Mouse (Mus musculus): ENCODE results near the gene Kcnip2. TPM values are rescaled to one million over a fixed set of nuclear protein-coding genes. Genes with fewer than 3 reads are reported as not detected.

The Kcnip2 gene
- total RNA-seq, 2 experiments from 2014 or later = 205 to 217 TPM

DNA sequence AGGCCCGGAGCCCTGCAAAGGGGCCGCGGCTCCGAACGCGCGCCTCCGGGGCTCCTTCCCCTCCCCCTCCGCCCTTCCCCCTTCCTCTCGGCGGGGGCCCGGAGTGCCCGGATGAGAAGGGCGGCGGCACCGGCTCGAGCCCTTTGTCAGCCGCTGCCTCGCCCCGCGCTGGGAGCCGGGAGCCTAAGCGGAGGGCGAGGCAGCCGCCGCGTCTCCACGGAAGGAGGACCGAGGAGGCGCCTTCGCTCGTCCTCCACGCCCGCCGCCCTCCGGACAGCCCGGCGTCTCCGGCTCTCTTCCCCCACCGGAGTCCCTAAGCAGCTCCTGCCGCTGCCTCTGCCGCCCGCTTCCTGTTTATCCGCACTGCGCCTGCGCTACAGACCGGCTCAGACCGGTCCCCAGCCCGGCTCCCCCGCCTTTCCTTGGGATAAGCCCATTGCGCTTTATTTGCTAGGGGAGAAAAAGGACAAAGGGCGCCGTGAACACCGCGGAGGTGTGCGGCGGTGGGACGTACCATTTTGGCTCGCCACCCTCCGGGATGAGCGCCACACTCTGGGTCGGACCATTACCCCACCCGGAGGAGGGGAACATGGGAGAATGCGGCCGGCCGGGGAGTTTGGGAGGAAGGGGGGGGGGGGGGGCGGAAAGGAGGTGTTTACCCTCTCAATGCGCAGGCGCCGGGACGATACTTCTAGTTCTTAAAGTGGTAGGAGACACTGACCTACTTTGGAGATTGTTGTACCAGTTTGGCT lies 32.5 kb downstream of the Kcnip2 start, which contains the start of gene Mgea5:
Gene Mgea5, minus strand, starts transcription at position 657 of the 752 bp plus-strand sequence.
- intact Hi-C loops (cut with DNase I) = loop anchor here (2.0 kb wide), 1 partner anchor 35 kb away; the partner anchor contains the start of gene Npm3
- peak; percentile 98 for DNase-seq (ENCODE audit: low spot score)

DNA sequence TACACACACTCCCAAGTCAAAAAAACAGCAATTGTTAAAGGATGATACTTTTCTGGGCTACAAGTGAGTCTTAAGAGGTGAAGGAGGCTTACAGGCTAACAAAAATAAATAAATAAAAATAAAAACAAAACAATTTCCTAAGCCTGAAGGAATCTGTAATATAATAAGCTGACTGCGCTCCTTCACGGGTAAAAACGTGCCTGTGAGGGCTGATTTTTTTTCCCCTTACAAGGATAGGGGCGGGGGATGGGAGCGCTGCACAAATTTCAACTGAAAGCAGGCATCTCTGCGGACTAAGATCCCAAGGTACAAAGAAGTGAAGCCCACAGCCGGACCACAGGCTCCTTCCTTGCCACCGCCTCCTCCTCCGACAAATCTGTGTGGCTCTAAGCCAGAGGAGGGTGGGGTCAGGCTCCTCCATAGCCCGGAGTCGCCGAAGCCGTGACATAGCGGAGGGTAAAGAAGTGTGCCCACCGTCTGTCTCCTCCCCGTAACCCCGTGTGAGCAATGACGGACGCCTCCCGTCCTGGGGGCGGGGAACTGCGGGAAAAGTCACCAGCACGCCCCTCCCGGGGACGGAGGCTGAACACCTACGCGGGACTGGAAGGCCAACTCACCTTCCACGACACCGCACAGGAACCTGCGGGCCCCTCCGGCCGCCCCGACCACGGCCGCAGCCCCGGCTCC lies 33.4 kb downstream of the Kcnip2 start:
- peak; percentile 59 for DNase-seq (ENCODE audit: low spot score)
- intact Hi-C loops (cut with DNase I) = loop anchor here (2.0 kb wide), 1 partner anchor 34 kb away; the partner anchor contains the start of gene Npm3

DNA sequence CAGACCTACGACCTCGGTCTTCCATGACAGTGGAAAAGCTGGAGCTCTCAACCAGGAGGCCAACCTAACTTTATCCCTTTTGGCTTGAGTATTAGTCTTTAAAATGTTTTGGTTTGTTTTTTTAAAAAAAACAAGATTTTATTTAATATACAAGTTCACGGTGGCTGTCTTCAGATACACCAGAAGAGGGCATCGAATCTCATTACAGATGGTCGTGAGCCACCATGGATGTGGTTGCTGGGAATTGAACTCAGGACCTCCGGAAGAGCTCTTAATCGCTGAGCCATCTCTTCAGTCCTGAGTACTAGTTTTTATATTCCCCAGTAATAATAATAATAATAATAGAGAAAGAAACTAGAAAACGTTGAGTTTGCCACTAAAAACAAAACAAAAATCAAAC lies 34.2 kb downstream of the Kcnip2 start:
- intact Hi-C loops (cut with DNase I) = loop anchor here (2.0 kb wide), 1 partner anchor 33 kb away; the partner anchor contains the start of gene Npm3
- DNase-seq (ENCODE audit: low spot score) = no peak

DNA sequence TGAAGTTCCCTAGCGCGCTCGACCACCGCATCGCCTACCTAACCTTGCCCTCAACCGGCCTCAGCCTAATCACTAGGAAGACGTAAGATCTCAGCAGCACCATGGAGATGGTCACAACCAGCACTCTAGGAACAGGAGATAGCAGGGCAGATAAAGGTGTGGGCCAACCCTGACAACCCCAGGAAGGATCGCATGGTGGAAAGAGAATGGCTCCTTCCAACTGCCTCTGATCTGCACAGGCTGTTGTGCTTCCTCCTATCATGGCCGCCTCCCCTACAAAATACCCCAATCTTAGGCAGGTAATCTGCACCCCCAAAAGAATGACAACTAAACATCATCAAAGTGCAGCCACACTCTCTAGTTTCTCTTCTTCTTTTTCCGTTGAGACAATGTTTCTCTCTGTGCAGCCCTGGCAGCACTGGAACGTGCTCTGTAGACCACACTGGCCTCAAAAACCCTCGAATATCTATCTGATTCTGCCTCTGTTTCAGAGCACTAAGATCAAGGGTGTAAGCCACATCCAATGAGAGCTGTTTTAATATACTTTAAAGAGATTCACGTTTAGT lies 35.4 kb downstream of the Kcnip2 start:
- intact Hi-C loops (cut with DNase I) = no loop called here
- DNase-seq (ENCODE audit: low spot score) = no peak

DNA sequence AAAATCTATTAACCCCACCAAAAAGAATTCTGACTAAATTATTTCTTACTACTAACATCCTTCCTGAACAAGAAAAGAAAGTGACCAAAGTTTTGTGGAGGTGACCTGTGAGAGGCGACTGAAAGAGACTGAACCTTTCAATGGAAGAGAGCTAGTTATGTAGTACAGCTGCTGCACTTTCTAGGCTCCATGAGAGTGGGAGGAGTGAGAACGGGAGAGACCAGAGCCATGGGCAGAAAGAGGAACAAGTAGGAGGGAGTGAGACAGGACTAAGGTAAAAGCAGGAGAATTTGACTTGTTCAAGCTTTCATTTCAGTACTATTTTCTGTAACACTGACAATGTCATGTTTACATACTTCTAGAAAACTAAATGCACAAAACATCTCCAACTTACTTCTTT lies 40.4 kb downstream of the Kcnip2 start:
- DNase-seq (ENCODE audit: low spot score) = no peak
- intact Hi-C loops (cut with DNase I) = no loop called here

DNA sequence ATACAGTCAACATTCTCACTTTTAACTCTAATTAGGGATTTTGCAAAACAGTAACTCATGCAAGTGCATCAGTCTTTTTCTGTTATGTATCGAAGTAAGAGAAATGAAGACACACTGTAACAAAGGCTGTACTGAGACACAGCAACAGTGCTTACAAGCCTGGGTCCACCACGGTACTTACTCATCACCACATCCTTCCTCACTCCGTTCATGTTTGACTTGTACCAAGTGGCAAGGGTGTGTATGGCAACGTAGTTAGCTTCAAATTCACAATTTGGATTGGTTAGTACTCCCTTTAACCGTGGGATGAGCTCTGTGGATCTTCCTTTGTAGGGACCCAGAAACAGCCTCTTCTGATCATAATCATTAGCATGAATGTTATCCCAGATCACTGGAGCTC lies 44.4 kb downstream of the Kcnip2 start:
- DNase-seq (ENCODE audit: low spot score) = no peak
- intact Hi-C loops (cut with DNase I) = no loop called here

DNA sequence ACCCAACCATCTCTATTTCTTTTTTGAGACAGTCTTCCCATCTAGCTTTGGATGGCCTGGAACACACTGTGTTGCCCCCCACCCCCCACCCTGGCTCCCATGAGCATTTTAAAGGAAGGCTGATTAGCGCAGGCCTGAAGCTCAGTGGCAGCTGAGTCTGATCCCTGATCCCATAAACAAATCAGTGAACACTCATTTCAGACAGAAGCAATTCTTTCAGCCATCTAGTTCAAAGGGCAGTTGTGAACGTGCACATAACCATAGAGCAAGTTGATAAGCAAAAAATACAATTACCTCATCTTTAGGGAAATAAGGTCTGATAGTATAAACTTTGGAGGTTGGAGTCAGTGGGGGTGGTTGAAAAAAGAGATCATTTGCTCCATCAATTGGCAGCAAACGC lies 55.1 kb downstream of the Kcnip2 start:
- intact Hi-C loops (cut with DNase I) = no loop called here
- DNase-seq (ENCODE audit: low spot score) = no peak

DNA sequence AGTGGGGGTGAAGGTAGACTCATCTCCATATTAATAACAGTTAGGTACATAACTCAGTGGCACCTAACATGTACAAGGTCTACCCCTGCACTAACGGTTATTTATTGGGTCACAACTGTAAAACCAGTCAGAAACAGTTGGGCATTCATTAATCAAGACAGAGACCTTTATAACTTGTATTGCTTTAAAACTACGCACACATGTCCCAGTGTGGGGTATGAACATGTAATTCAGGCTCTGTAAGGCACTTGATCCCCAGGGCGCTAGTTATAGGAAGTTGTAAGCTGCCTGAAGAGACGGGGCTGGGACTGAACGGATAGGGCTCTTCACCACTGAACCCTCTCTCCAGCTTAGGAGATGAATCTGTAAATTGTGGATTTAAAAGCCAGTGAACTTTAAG lies 57.2 kb downstream of the Kcnip2 start:
- intact Hi-C loops (cut with DNase I) = no loop called here
- no peak for DNase-seq (ENCODE audit: low spot score)

DNA sequence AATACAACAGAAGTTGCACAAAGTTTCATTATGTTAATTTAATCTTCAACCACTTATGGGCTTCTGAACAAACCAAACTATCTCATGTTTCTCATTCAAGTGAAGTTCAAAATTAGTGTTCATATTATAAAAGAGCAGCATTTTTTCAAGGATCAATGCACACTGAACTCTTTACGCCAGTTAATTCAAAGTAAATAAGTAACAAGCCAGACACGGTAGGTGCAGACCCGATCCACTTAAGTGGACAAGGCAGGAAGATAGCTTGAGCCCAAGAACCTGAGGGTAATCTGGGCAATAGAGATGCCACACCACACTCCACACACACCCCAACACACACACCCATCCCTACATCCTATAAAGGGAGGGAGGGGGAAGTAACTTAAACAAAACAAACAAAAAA lies 62.3 kb downstream of the Kcnip2 start:
- intact Hi-C loops (cut with DNase I) = no loop called here
- no peak for DNase-seq (ENCODE audit: low spot score)

DNA sequence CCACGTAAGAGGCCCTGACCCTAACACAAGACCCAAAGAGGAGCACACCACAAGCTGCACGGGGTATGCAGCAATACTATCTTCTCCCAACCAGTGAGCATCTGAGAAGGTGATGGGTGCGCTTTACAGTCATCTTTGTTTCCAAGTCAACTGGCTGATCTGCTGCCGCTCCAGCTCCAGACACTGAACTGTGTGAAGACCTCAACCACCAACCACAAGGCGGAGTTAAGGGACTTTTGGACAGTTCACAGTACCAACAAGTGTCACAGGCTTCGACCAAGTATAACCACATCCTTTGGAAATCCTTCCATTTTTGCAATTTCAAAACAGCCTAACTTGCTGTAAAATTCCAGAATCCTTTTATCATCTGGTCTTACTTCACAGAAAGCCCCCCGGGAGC lies 64.0 kb downstream of the Kcnip2 start:
- intact Hi-C loops (cut with DNase I) = no loop called here
- no peak for DNase-seq (ENCODE audit: low spot score)

DNA sequence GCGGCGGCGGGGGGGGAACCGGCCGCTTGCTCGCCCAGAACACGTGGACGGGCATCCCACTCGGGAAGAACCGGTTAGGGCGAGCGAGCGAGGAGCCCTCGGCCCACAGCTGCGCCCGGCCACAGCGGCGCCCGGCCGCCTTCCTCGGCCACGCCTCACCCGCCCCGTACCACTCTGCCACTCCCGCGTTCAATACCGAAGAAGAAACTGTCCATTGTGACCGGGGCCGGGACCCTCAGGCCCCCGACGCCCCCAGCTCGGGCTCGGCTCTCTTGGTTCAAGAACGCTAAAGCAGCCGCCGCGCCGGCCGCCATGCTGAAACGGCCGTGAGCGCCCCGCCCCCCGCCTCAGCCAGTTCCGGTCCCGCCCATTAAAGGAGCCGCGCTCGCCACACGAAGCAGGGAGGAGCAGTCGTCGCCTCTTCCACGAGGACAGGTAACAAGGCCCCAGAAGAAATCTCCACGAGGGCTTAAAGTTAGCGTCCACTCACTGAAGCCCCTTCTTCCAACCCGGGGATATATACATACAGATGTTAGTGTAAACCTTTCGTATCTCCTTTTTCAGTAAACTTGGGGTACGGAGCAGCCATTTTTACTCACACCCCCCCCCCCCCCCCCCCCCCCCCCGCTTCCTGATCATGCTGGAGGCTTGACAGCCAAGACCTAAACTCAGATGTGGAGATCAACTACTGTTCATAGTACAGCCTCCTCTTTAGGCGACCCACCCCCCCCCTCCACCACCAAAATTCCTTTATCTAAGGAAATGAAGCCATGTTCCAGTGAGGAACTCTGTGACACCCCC lies 66.4 kb downstream of the Kcnip2 start, which contains the start of gene Npm3:
Gene Npm3, minus strand, starts transcription at position 349 of the 801 bp plus-strand sequence.
- DNase-seq (ENCODE audit: low spot score) = peak; percentile 56
- intact Hi-C loops (cut with DNase I) = loop anchor here (2.0 to 5.0 kb wide), 2 partner anchors 33 to 527 kb away; partner anchors contain the start of gene Mgea5

DNA sequence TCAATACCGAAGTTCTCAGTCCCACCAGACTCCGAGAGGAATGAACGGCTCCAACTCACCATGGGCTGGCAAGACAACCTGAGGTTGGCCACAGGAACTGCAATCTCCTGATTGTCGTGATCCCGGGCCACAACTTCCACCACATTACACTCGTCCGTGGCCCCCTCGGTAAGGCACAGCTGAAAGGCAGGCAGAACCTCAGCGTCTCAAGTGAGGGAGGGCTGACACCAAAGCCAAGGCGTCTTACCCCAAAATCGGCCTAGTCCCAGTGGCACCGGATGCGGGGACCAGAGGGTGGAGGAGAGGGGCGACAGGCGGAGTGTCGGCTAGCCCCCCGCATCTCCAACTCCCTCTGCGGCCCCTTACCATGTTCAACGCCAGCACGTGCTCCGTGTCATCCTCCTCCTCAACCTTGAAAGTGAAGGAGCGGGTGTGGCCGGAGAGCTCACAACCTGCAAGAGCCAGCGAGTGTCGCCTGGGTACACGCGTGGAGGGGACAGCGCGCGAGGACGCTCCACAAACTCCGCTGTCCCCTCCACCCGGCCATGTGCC lies 67.1 kb downstream of the Kcnip2 start:
- intact Hi-C loops (cut with DNase I) = loop anchor here (2.0 to 5.0 kb wide), 2 partner anchors 34 to 526 kb away; partner anchors contain the start of gene Mgea5
- no peak for DNase-seq (ENCODE audit: low spot score)

DNA sequence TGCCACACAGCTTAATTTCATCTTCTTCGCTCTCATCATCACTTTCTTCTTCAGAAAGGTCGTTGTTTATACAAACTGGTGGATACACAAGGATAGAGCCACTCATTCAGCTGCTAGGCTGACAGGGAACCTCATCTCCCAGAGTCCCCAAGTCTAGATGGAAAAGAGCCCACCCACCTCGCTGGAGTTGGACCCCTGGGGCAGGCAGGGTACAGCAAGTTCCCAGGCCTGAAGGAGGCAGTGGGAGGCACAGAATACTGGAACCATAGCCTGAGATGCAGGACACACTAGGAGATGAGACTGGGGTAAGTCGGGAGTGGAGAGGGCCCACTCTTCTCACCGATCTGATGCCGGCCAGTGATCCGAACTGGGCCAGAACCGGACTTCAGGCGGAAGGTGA lies 67.7 kb downstream of the Kcnip2 start:
- intact Hi-C loops (cut with DNase I) = loop anchor here (2.0 to 5.0 kb wide), 2 partner anchors 35 to 526 kb away; partner anchors contain the start of gene Mgea5
- DNase-seq (ENCODE audit: low spot score) = no peak

DNA sequence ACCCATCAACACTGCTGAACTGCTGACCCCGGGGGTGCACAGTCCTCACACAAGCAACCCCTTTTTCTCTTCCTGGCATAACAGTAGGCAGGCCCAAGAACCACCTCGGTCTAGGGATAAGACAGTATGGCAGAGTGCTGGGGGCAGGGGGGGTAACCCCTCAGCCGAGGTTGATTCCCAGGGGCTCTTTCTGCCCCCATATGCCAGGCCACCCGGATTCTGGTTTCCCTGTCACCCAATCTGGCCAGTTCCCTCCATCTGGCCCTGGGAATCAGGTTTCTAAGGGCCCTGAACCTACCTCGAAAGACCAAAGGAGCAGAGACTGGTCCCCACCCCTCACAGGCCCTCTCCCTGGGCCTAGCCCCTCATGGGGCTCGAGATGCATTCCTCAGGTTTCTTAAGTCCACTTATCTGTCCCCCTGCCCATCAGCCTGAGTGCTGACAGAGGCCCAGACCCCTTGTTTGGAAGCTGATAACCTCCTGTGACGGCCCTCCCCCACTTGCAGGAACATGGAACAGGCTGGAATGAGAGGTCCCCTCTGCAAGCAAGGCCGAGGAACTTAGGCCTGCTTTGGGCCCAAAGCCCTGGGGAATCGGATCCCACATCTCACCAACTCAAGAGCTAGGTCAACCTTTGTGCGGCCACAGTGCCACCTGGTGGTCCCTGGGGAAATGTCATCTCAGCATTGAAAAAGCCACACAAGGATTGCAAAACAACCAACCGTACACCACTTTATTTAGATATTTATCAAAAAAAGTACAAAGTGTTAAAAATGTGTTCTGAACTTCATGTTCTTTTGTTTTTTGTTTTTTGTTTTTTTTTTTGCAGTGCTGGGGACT lies 68.6 kb downstream of the Kcnip2 start:
- peak; percentile 53 for DNase-seq (ENCODE audit: low spot score)

DNA sequence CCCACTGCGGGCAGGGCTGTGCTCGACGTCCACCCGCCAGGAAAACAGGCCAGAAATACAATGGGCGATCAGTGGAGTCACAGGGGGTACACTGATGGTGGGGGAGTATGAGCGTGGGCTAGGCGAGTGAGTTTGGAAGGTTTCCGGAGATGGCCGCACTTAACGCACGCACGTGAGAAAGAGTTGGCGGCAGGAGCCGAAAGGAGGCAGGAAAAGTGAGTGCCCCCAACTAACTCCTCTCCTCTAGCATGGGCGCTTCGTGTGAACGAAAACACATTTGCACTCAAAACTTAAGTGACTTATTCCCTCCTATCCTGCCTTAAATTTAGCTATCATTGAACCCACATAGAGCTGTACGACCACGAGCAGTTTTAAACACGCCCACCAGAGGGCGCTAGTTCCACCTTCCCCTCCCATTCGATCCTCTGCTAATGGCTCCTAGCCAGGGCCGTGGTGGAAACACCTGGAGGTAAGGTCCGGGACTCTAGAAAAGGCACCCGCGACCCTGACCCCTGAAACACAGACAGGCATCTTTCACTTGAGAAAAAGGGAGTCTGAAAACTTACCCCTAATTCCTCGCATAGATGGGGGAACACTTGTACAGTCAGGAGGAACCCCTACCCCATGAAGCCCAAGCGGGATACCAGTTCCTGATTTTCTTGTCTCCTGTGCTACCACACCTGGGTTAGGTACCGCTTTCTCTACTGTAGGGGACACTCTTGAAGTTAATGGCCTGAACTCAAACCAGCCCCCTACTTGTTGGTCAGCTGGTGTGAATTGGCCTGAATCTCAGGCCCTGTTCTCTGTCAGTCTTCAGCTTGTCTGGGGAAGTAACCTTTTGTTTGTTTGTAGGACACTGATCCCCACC lies 69.5 kb downstream of the Kcnip2 start:
- intact Hi-C loops (cut with DNase I) = loop anchor here (2.0 to 5.0 kb wide), 3 partner anchors 88 to 524 kb away; no protein-coding TSS in a partner anchor
- peak; percentile 52 for DNase-seq (ENCODE audit: low spot score)

More for the DNA sequence above, 68.6 kb downstream of the Kcnip2 start:
- intact Hi-C loops (cut with DNase I) = loop anchor here (2.0 to 5.0 kb wide), 3 partner anchors 88 to 525 kb away; no protein-coding TSS in a partner anchor

DNA sequence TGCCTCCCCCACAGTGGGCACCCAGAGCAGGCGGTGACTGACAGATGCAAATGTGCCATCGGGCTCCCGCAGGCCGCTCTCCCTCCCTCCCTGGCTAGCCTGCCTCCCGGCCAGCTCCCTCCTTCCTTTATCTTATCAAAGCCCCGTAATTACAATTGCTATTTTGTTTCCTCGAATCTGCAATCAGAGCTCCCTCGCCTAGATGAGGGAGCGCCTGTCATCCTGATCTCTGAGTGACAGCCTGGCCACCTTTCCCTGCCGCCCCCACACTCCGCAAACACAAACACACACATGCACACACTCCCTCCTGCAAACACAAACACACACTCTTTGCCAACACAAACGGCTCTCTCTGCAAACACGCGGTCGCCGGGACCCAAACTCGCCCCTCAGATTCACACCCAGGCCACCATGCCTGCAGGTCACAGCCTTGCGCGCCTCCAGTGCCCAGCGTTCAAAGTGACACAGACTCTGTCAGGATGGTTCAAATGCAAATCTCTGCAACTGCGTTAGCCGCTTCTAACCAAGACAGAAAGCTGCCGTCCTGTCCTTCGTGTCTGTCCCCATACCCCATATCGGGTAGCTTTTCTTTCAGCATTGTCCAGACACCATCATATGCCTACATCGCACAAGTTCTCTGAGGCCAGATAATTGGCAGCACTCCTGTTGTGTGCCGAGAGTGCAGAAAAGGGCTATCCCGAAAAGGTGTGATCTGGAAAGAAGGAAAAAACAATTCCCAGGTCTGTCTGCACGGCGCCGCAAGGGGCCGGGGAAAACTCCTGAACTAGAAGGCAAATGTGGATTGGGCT lies 70.3 kb downstream of the Kcnip2 start:
- no peak for DNase-seq (ENCODE audit: low spot score)
- intact Hi-C loops (cut with DNase I) = loop anchor here (2.0 to 5.0 kb wide), 3 partner anchors 87 to 523 kb away; no protein-coding TSS in a partner anchor

DNA sequence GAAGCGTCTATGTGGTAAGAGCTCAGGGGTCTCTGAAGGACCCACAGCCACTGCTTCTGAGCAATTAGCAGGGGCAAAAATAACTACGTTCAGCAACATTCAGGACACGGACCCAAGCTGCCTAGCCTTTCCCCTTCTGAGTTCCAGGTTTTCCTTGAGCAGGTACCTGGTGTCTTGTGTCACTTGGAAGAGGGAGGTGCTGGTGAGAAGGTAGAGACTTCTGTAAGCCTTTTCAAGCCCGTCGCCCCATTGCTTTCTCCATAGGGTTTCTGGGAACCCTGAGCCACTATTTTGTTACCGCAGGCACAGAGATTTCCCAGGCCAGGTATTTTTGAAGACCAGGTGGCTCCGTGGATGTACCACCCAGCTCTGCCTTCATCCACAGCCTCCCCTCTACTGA lies 72.2 kb downstream of the Kcnip2 start:
- no peak for DNase-seq (ENCODE audit: low spot score)
- intact Hi-C loops (cut with DNase I) = no loop called here
